11 mouse cellular contexts compared by ENCODE assay signal in genomic region chr7:116514030-116514429, GRCm38 (mm10). TPM values are rescaled to one million over a fixed set of nuclear protein-coding genes. Genes with fewer than 3 reads are reported as not detected.
A peak's percentile ranks its signal among the peaks of the same experiment; 100 is the strongest.
DNase-seq lines count a peak whose midpoint lies in the region; ATAC-seq and TF ChIP-seq lines count a peak whose summit lies in the region.
"Had no signal": no experiment of that assay in that cellular context is flagged by ENCODE, and none has a peak within 500 bp of the region (broad histone marks: within the 10 kb centered on the region; RNA-seq: fewer than 3 reads in every experiment).

No protein-coding gene starts in this region.

- H3K36me3 ChIP-seq in stomach, embryonic 16.5 days (ENCODE audit: control insufficient read depth, insufficient read depth, low read length): no peaks in the 10 kb centered on the region

- no peaks in the 10 kb centered on the region; the same call in none of the 2 replicates for H3K4me1 ChIP-seq in lung, adult 2 months (ENCODE audit: control insufficient read depth, insufficient read depth, low read length)
- 0 out of 2 replicates have a peak, but pooled peaks cover 6% of the 10 kb centered on the region for H3K4me1 ChIP-seq in stomach, embryonic 16.5 days (ENCODE audit: control insufficient read depth, insufficient read depth, low read length)

- H3K9me3 ChIP-seq in stomach, embryonic 16.5 days (replicated peaks; ENCODE audit: control insufficient read depth, low read length): no peaks in the 10 kb centered on the region
- H3K9me3 ChIP-seq: limb, embryonic 12.5 days had no signal

- no peak for TF ChIP-seq POLR2A in lung, adult 2 months (IDR thresholded peaks at IDR 0.05; ENCODE audit: borderline replicate concordance, extremely low read depth, low read depth, low read length)

- no peak overlapping the region for H3K9ac ChIP-seq in stomach, embryonic 16.5 days (ENCODE audit: low read length)
- H3K9ac ChIP-seq: hindbrain, embryonic 14.5 days; limb, embryonic 12.5 days had no signal

- WGBS in lung, adult 2 months: 90% methylated on average over 5 of the region's 5 CpGs
- WGBS in stomach, embryonic 16.5 days: 72% methylated on average over 5 of the region's 5 CpGs

- no peaks in the 10 kb centered on the region for H3K27me3 ChIP-seq in stomach, embryonic 16.5 days (ENCODE audit: control insufficient read depth, insufficient read depth, low read length)
- H3K27me3 ChIP-seq: limb, embryonic 12.5 days had no signal

- intact Hi-C loops in gastrocnemius, adult 2 months (cut with DNase I): no loop called here

- no peak overlapping the region for H3K4me2 ChIP-seq in stomach, embryonic 16.5 days (ENCODE audit: low read depth, low read length)
- H3K4me2 ChIP-seq: hindbrain, embryonic 14.5 days; limb, embryonic 12.5 days had no signal

- no peak for ATAC-seq in stomach, embryonic 16.5 days (ENCODE audit: insufficient read depth, low FRiP score)

- DNase-seq in gastrocnemius, adult 2 months: no peak
- DNase-seq in gastrocnemius, postnatal 4 days (ENCODE audit: low spot score in 2 of 2): no peak
- peak; percentile 18 for DNase-seq in lung, adult 2 months
- no peak for DNase-seq in lung, postnatal 25 days (ENCODE audit: low spot score)
- peak; percentile 20 for DNase-seq in ZHBTc4 (ENCODE audit: low read depth, low spot score)
- no peak for DNase-seq in layer of hippocampus, adult 18-20 months (ENCODE audit: low spot score in 2 of 2)
- no peak for DNase-seq in right cerebral cortex, postnatal 4 days
- DNase-seq: gastrocnemius, postnatal 10 days had no signal

- no peak overlapping the region for H3K4me3 ChIP-seq in gastrocnemius, adult 2 months
- H3K4me3 ChIP-seq in lung, adult 2 months (replicated peaks; ENCODE audit: extremely low read depth, low read depth, low read length): no peak overlapping the region
- no peak overlapping the region for H3K4me3 ChIP-seq in stomach, embryonic 16.5 days (replicated peaks; ENCODE audit: low read length)
- H3K4me3 ChIP-seq: limb, embryonic 12.5 days had no signal

- H3K27ac ChIP-seq in gastrocnemius, adult 2 months: peak overlapping the region; percentile 56
- H3K27ac ChIP-seq in stomach, embryonic 16.5 days (ENCODE audit: low read length): peak overlapping the region; percentile 41; the same call in 1 of the 2 replicates
- H3K27ac ChIP-seq: hindbrain, embryonic 14.5 days; limb, embryonic 12.5 days had no signal

- peak; percentile 44 for TF ChIP-seq CTCF in gastrocnemius, adult 2 months (IDR thresholded peaks at IDR 0.05)
- TF ChIP-seq CTCF in lung, adult 2 months (IDR thresholded peaks at IDR 0.05; ENCODE audit: insufficient read depth, low read length): no peak

RNA-seq across cellular contexts. Expression of gene Nucb2, which starts 9.9 kb away (rescaled TPM):
- total RNA-seq in gastrocnemius, adult 2 months (2021): 1 to 10 TPM; 3.9 to 7.7 TPM
- 10 to 100 TPM; 24.3 to 27.8 TPM for total RNA-seq in gastrocnemius, postnatal 4 days (2021)
- polyA plus RNA-seq in lung, adult 2 months (2012; rRNA removed): 6.7 and 9.5 TPM in 2 replicates
- polyA plus RNA-seq in stomach, embryonic 16.5 days (2015; fragmentation: Nextera tagmentation; extraction: Ambion mirVana): 36.4 and 40.2 TPM in 2 replicates
- total RNA-seq in layer of hippocampus, adult 18-20 months (2021): 10 to 100 TPM; 19.1 to 20.1 TPM

Comparison
In these comparisons a context has a peak if more than half of its experiments do, and no peak if none do; other contexts are left out.
1. DNase-seq: peak in lung, adult 2 months (single experiment) and ZHBTc4 (single experiment); none in gastrocnemius, adult 2 months (single experiment), gastrocnemius, postnatal 4 days (0 of 2), lung, postnatal 25 days (single experiment), layer of hippocampus, adult 18-20 months (0 of 2) and right cerebral cortex, postnatal 4 days (single experiment).